Mouse (Mus musculus) liver, embryonic 14.5 days (tissue): ENCODE measurements around the gene Emc4. TPM values are rescaled to one million over a fixed set of nuclear protein-coding genes. Genes with fewer than 3 reads are reported as not detected.

Experiments
- ATAC-seq: fragments of 200-750 bp; cut with Nextera tagmentation; 2 replicates; pipeline ENCODE4 v1.8.0; 2017; ENCODE audit warnings: moderate number of reproducible peaks, mild to moderate bottlenecking, moderate library complexity; ENCODE audit not compliant: insufficient read depth
- DNase-seq, 3 experiments: peaks; one replicate each; pipeline ENCODE4 v3.0.0-alpha.2; 2012 to 2013; ENCODE audit warnings: low read depth in 3 of 3, low spot score in 3 of 3
- H3K27ac ChIP-seq: fragments of 300-500 bp; sonication (generic); 2 replicates; pipeline ENCODE4 v1.5.1; 2014; ENCODE audit warnings: moderate library complexity, mild to moderate bottlenecking, control low read depth, inconsistent platforms
- H3K27me3 ChIP-seq: fragments of 300-500 bp; sonication (generic); 2 replicates; pipeline ENCODE4 v1.6.1; 2014; ENCODE audit warnings: mild to moderate bottlenecking, low read length, moderate library complexity; ENCODE audit not compliant: control insufficient read depth, insufficient read depth
- H3K36me3 ChIP-seq: fragments of 300-500 bp; sonication (generic); replicated peaks from 2 replicates; pipeline ENCODE4 v1.6.1; 2014; ENCODE audit warnings: low read depth; ENCODE audit not compliant: control insufficient read depth, insufficient read depth
- H3K4me1 ChIP-seq, 2 experiments: fragments of 200-500 bp in 1 of 2; fragments of 300-500 bp in 1 of 2; sonication (generic) in 1 of 2; replicated peaks; 2 replicates each; pipeline ENCODE4 v1.6.1; 2012 to 2014; ENCODE audit warnings: antibody characterized with exemption in 1 of 2, inconsistent platforms in 1 of 2, low read length in 1 of 2; ENCODE audit not compliant: control insufficient read depth in 2 of 2, insufficient read depth in 2 of 2
- H3K4me2 ChIP-seq: fragments of 300-500 bp; sonication (generic); 2 replicates; pipeline ENCODE4 v1.6.1; 2014; ENCODE audit warnings: low read depth, mild to moderate bottlenecking, control low read depth, moderate library complexity
- H3K4me3 ChIP-seq, 2 experiments: fragments of 200-500 bp in 1 of 2; fragments of 300-500 bp in 1 of 2; sonication (generic) in 1 of 2; 2 replicates each; pipeline ENCODE4 v1.5.1; 2012 to 2014; ENCODE audit warnings: low read depth in 2 of 2, low read length in 2 of 2, mild to moderate bottlenecking in 2 of 2, control low read depth in 1 of 2, inconsistent platforms in 1 of 2, moderate library complexity in 1 of 2; ENCODE audit not compliant: insufficient read depth in 1 of 2
- H3K9ac ChIP-seq: fragments of 300-500 bp; sonication (generic); replicated peaks from 2 replicates; pipeline ENCODE4 v1.6.1; 2014; ENCODE audit warnings: mild to moderate bottlenecking, control low read depth, moderate library complexity
- H3K9me3 ChIP-seq: fragments of 300-500 bp; sonication (generic); 2 replicates; pipeline ENCODE4 v1.6.1; 2016; ENCODE audit warnings: low read length, mixed read lengths; ENCODE audit not compliant: control insufficient read depth
- CTCF ChIP-seq: IDR thresholded peaks from 2 replicates; pipeline ENCODE4 v1.5.1; 2016; ENCODE audit warnings: antibody characterized with exemption, low read depth, control low read depth
- EP300 ChIP-seq: IDR thresholded peaks from 2 replicates; pipeline ENCODE4 v1.6.1; 2016; ENCODE audit warnings: antibody characterized with exemption, low read depth
- WGBS: fragments of 180-500 bp; shearing (Covaris S2); extraction: QIAGEN DNeasy Blood & Tissue Kit; methylation state at CpG from one replicate; pipeline ENCODE4 v1.1.7; 2014; ENCODE audit not compliant: insufficient replicate concordance; 5-methylcytosine and 5-hydroxymethylcytosine counted together
- polyA plus RNA-seq, 2 experiments: library from polyadenylated mRNA; depleted of rRNA in 1 of 2; stranded (reverse) in 1 of 2; unstranded in 1 of 2; fragments of >200 nt; fragmentation: Nextera tagmentation in 1 of 2; extraction: Ambion mirVana in 1 of 2; gene quantifications; 2 replicates each; pipeline versions ENCODE4 v1.2.1 to v1.2.3; 2012 to 2014

Gene Emc4
- polyA plus RNA-seq, 2 experiments, result 26.3 to 38.1 TPM

DNA sequence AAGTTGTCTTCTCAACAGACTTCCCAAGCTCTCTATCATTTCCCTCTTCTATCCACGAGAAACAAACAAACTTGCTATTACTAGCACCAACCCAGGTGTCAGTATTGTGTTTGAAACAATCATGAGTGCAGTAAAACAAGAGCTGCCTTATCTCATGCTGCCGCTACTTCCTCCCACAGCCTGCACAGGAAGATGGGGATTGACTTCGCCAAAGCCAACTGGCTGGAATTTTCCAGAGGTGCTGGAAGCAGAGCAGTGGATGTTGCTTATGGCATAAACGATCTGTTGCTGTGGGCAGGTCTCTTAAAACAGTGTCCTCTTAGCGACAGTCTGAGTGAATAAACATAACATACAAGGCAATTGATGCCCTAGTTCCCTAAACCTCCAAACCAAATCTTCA is 6.8 kb upstream of the Emc4 start:
- Histone ChIP-seq H3K36me3 (no peaks in the 10 kb centered on the region), H3K4me3 (no peak overlapping the region), H3K4me2 (no peak overlapping the region), H3K27me3 (no peaks in the 10 kb centered on the region), H3K9me3 (no peaks in the 10 kb centered on the region), H3K27ac (no peak overlapping the region), H3K9ac (no peak overlapping the region), H3K4me1 (no peaks in the 10 kb centered on the region)
- 4% methylated on average over 5 of the region's 5 CpGs for WGBS
- no peak for ATAC-seq
- DNase-seq, result no peak
- TF ChIP-seq CTCF, result no peak
- no peak for TF ChIP-seq EP300

DNA sequence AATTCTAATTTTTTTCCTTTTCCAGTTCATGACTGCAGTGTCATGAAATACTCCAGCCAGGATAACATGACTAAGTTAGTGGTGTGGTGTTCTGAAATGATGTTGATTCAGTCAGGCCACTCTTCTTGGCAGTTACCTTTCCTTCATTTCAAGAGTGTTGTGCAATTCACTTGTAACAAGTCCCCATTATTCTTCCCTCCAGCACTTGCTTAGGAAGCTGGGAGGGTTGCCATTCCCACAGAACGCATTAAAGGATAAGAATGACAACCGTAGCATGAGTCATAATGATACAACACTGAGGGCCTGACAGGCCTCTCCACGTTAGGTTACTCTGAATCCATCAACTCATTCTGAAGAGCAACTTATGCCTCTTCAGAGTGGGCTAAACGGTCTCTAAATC is 5.3 kb upstream of the Emc4 start:
- TF ChIP-seq CTCF (no peak), EP300 (no peak)
- H3K4me1 ChIP-seq, result peaks cover 0 to 2% of the 10 kb centered on the region in 2 experiments; a peak in 1 of 4 replicates
- DNase-seq (no peak), ATAC-seq (no peak)
- H3K4me3 ChIP-seq, result no peak overlapping the region
- H3K36me3 ChIP-seq, result no peaks in the 10 kb centered on the region
- no peaks in the 10 kb centered on the region for H3K9me3 ChIP-seq
- H3K27me3 ChIP-seq, result no peaks in the 10 kb centered on the region
- no peak overlapping the region for H3K4me2 ChIP-seq
- H3K27ac ChIP-seq, result no peak overlapping the region
- H3K9ac ChIP-seq, result no peak overlapping the region
- whole genome bisulfite sequencing, result 49% methylated on average over 4 of the region's 4 CpGs

DNA sequence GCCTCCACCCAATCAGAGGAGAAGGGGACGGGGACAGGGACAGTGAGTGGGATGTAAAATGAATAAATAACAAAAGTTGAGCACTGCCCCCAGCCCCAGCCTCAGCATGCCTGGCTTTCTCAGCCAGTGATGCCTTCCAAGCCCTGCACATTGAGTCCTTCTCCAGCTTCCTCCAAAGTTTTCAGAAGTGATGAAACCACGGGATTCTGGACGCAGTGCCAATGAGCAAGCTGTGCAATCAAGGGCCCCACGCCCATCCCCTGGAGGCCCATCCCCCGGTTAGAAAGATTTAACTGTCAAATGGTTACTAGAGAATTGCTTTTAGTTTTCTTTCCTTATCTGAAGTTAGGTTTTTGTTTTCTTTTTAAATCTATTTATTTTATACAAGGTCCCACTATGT is 2.1 kb upstream of the Emc4 start:
- Histone ChIP-seq H3K36me3 (no peaks in the 10 kb centered on the region; the same call in 1 of the 2 replicates), H3K9ac (no peak overlapping the region), H3K27ac (no peak overlapping the region), H3K9me3 (no peaks in the 10 kb centered on the region), H3K4me2 (no peak overlapping the region), H3K4me1 (peaks cover 2 to 7% of the 10 kb centered on the region in 2 experiments; a peak in 3 of 4 replicates), H3K27me3 (no peaks in the 10 kb centered on the region), H3K4me3 (no peak overlapping the region)
- WGBS, result 35% methylated on average over 5 of the region's 5 CpGs
- TF ChIP-seq EP300, result no peak
- TF ChIP-seq CTCF, result no peak
- DNase-seq, result no peak
- ATAC-seq, result no peak

DNA sequence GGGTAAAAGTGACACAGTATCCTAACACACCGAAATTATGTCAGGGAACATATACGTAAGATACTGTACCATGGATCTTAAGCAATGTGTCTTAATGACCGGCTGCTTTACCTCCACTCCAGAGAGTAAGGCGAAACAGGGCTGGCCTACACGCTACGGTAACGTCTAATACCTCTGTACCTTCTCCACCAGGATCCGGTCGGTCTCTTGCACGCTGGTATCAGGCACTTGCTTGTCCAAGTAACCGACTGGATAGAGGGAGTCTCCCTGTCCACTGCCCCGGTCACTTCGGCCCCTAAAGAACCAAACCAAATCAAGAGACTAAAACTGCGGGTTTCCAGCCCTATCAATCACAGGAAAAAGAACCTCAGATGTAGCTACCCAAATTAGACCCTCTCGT is 605 bp downstream of the Emc4 start:
- peak overlapping the region; percentile 76 to 82 for H3K4me3 ChIP-seq
- ATAC-seq (peak; percentile 50; the same call in 1 of the 2 replicates), DNase-seq (peak in 1 of 3 experiments; percentile 37)
- 14% methylated on average over 15 of the region's 15 CpGs for WGBS
- H3K4me1 ChIP-seq, result peaks cover 2 to 7% of the 10 kb centered on the region in 2 experiments; a peak in 3 of 4 replicates
- H3K36me3 ChIP-seq, result peaks cover 11% of the 10 kb centered on the region
- H3K9ac ChIP-seq, result peak overlapping the region; percentile 84
- peak overlapping the region; percentile 91 for H3K4me2 ChIP-seq
- H3K27me3 ChIP-seq, result no peaks in the 10 kb centered on the region
- H3K27ac ChIP-seq, result no peak overlapping the region; the same call in 1 of the 2 replicates
- TF ChIP-seq EP300, result no peak
- no peak for TF ChIP-seq CTCF
- H3K9me3 ChIP-seq, result no peaks in the 10 kb centered on the region

DNA sequence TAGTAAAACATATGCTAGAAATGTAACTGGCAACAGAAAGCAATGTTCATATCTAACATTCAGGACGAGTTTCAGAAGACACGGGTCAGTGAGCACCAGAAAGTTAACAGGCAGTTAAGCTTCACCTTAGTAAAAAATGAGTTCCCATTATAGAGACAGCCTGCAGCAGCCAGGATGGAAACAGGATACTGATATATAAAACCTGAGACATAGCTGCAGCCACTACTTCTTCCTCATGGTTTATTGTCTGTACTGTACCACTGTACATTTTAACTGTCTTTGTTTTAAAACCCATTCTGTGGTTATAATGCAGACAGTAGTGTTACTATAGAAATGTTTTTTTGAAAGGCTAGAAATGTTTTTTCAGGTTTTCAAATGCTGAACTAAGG is 7.1 kb downstream of the Emc4 start:
- no peak for ATAC-seq
- 80% methylated on average over 2 of the region's 2 CpGs for WGBS
- Histone ChIP-seq H3K4me3 (no peak overlapping the region), H3K27me3 (no peaks in the 10 kb centered on the region), H3K4me2 (no peak overlapping the region), H3K27ac (no peak overlapping the region), H3K9me3 (no peaks in the 10 kb centered on the region), H3K36me3 (peaks cover 22% of the 10 kb centered on the region), H3K4me1 (no peaks in the 10 kb centered on the region), H3K9ac (no peak overlapping the region)
- no peak for DNase-seq
- TF ChIP-seq CTCF, result no peak
- no peak for TF ChIP-seq EP300
